Mouse (Mus musculus) hindbrain, embryonic 11.5 days (tissue): Measurements from ENCODE around the gene Atl2. TPM values are rescaled to one million over a fixed set of nuclear protein-coding genes. Genes with fewer than 3 reads are reported as not detected.

Source experiments
- ATAC-seq: fragments of 200-750 bp; cut with Nextera tagmentation; 2 replicates; pipeline ENCODE4 v1.8.0; 2017; ENCODE audit warnings: mild to moderate bottlenecking, moderate TSS enrichment, moderate library complexity; ENCODE audit not compliant: low FRiP score
- DNase-seq: peaks from one replicate; pipeline ENCODE4 v3.0.0-alpha.2; 2015; ENCODE audit warnings: low spot score
- H3K27ac ChIP-seq: fragments of 300-500 bp; sonication (generic); 2 replicates; pipeline ENCODE4 v1.5.1; 2014; ENCODE audit warnings: mild to moderate bottlenecking, low read depth, low read length
- H3K27me3 ChIP-seq: fragments of 300-500 bp; sonication (generic); 2 replicates; pipeline ENCODE4 v1.6.1; 2014; ENCODE audit warnings: mild to moderate bottlenecking, low read length, moderate library complexity, mixed read lengths; ENCODE audit not compliant: control insufficient read depth, insufficient read depth
- H3K36me3 ChIP-seq: fragments of 300-500 bp; sonication (generic); 2 replicates; pipeline ENCODE4 v1.6.1; 2014; ENCODE audit warnings: mild to moderate bottlenecking, low read length, moderate library complexity, mixed read lengths; ENCODE audit not compliant: control insufficient read depth, insufficient read depth
- H3K4me1 ChIP-seq: fragments of 300-500 bp; sonication (generic); replicated peaks from 2 replicates; pipeline ENCODE4 v1.6.1; 2014; ENCODE audit warnings: low read length, mixed read lengths; ENCODE audit not compliant: control insufficient read depth, insufficient read depth
- H3K4me2 ChIP-seq: fragments of 300-500 bp; sonication (generic); replicated peaks from 2 replicates; pipeline ENCODE4 v1.6.1; 2014; ENCODE audit warnings: mild to moderate bottlenecking, low read depth, low read length
- H3K4me3 ChIP-seq: fragments of 300-500 bp; sonication (generic); 2 replicates; pipeline ENCODE4 v1.5.1; 2014; ENCODE audit warnings: low read depth, low read length
- H3K9ac ChIP-seq: fragments of 300-500 bp; sonication (generic); 2 replicates; pipeline ENCODE4 v1.6.1; 2014; ENCODE audit warnings: low read depth, low read length
- H3K9me3 ChIP-seq: fragments of 300-500 bp; sonication (generic); 2 replicates; pipeline ENCODE4 v1.6.1; 2016; ENCODE audit warnings: low read length; ENCODE audit not compliant: control insufficient read depth
- WGBS: fragments of 180-500 bp; shearing (Covaris S2); extraction: QIAGEN DNeasy Blood & Tissue Kit; methylation state at CpG from one replicate; pipeline ENCODE4 v1.1.7; 2014; 5-methylcytosine and 5-hydroxymethylcytosine counted together
- polyA plus RNA-seq: library from polyadenylated mRNA; unstranded; fragments of >200 nt; fragmentation: Nextera tagmentation; extraction: Ambion mirVana; gene quantifications from 2 replicates; pipeline ENCODE4 v1.2.1, GENCODE M21; 2014

Atl2 gene
- polyA plus RNA-seq, 1 experiment from 2014 or later = 41.3 TPM

DNA sequence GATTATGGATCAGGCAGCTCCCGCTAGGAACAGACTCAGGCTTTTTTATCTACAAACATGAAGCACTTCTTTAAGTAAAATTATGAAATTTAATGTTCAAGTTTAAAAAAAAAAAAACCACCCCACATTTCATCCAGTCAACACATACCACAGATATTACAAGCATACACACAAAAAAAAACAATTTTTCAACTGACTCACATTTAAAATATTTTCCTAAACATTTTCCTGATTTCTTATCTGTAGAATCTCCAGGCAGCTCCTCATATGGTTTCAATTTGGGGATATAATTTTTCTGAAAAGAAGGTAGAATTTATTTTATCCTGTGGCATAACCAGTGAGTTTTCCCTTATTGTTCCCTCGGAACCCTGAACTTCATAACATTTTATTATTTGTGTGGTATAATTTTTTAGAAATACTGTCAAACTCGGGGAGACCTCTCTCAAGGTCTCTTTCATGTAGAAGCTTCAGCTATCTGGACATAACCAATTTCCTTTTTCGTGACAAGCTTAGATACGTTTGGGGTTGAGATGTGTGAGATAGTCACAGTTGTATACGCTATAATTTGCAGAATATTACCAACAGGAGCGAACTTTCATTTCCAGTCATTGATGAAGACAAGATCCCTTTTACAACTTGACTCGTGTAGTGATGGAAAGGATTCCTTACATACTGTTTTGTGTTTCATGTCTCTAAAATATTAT is 11.0 kb upstream of the Atl2 start:
- Histone ChIP-seq H3K4me1 (no peaks in the 10 kb centered on the region), H3K9ac (no peak overlapping the region), H3K36me3 (no peaks in the 10 kb centered on the region), H3K4me3 (no peak overlapping the region), H3K27me3 (no peaks in the 10 kb centered on the region), H3K27ac (no peak overlapping the region), H3K9me3 (no peaks in the 10 kb centered on the region), H3K4me2 (no peak overlapping the region)
- WGBS = 86% methylated on average over 8 of the region's 8 CpGs
- no peak for DNase-seq
- ATAC-seq = no peak

GRCm38 (mm10) chr17:79904593-79904992 is 8.7 kb upstream of the Atl2 start:
- H3K4me3 ChIP-seq = no peak overlapping the region
- H3K27me3 ChIP-seq = no peaks in the 10 kb centered on the region
- no peak overlapping the region for H3K4me2 ChIP-seq
- H3K9ac ChIP-seq = no peak overlapping the region
- no peak for ATAC-seq
- H3K36me3 ChIP-seq = no peaks in the 10 kb centered on the region
- no peaks in the 10 kb centered on the region for H3K4me1 ChIP-seq
- no peaks in the 10 kb centered on the region for H3K9me3 ChIP-seq
- no peak overlapping the region for H3K27ac ChIP-seq
- WGBS = 91% methylated on average over 4 of the region's 4 CpGs
- DNase-seq = no peak

- 66% methylated on average over 6 of the region's 6 CpGs for WGBS
- H3K9me3 ChIP-seq = no peaks in the 10 kb centered on the region
- ATAC-seq (no peak), DNase-seq (no peak)
- no peak overlapping the region for H3K4me3 ChIP-seq
- no peaks in the 10 kb centered on the region for H3K4me1 ChIP-seq
- no peaks in the 10 kb centered on the region for H3K36me3 ChIP-seq
- H3K27ac ChIP-seq = no peak overlapping the region
- H3K27me3 ChIP-seq = no peaks in the 10 kb centered on the region; the same call in 1 of the 2 replicates
- no peak overlapping the region for H3K9ac ChIP-seq
- no peak overlapping the region for H3K4me2 ChIP-seq
Measured at GRCm38 (mm10) chr17:79901207-79901606, 5.3 kb upstream of the Atl2 start.

GRCm38 (mm10) chr17:79898156-79898746 is 2.3 kb upstream of the Atl2 start:
- Histone ChIP-seq H3K4me3 (no peak overlapping the region), H3K4me1 (no peaks in the 10 kb centered on the region; the same call in 1 of the 2 replicates), H3K9ac (no peak overlapping the region), H3K27me3 (no peaks in the 10 kb centered on the region; the same call in 1 of the 2 replicates), H3K4me2 (no peak overlapping the region), H3K36me3 (no peaks in the 10 kb centered on the region), H3K9me3 (no peaks in the 10 kb centered on the region), H3K27ac (no peak overlapping the region)
- ATAC-seq = no peak
- DNase-seq = no peak
- 86% methylated on average over 6 of the region's 6 CpGs for WGBS

DNA sequence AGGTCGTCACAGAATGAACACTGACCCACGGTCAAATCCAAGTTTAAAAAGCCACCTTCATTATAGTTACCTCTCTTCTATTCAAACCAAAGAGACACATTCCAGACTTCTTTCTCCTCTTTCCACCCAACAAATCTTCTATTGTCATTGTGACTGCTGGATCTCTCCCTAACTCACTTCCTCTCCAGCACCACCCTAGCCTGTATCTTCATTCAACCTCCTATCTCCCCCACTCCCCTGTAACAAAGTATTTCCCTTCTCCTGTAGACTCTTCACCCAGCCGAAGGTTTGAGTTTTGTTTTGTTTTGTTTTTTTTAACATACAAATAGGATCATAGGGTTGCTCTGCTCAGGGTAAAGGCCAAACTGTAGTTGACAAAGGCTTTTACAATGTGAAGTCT is 1.7 kb upstream of the Atl2 start:
- Histone ChIP-seq H3K9ac (no peak overlapping the region), H3K4me1 (no peaks in the 10 kb centered on the region; the same call in 1 of the 2 replicates), H3K36me3 (no peaks in the 10 kb centered on the region), H3K9me3 (no peaks in the 10 kb centered on the region), H3K27ac (no peak overlapping the region), H3K4me2 (no peak overlapping the region), H3K27me3 (no peaks in the 10 kb centered on the region; the same call in 1 of the 2 replicates), H3K4me3 (no peak overlapping the region)
- DNase-seq (no peak), ATAC-seq (no peak)
- 83% methylated on average over 3 of the region's 3 CpGs for WGBS

GRCm38 (mm10) chr17:79894971-79895882 is 696 bp downstream of the Atl2 start:
- WGBS = 0% methylated on average over 64 of the region's 100 CpGs
- ATAC-seq = peak; percentile 85
- H3K9me3 ChIP-seq = no peaks in the 10 kb centered on the region

GRCm38 (mm10) chr17:79894054-79894453 is 1.9 kb downstream of the Atl2 start:
- Histone ChIP-seq H3K4me3 (no peak overlapping the region; the same call in 1 of the 2 replicates), H3K9ac (no peak overlapping the region), H3K36me3 (no peaks in the 10 kb centered on the region), H3K9me3 (no peaks in the 10 kb centered on the region), H3K27ac (no peak overlapping the region), H3K27me3 (no peaks in the 10 kb centered on the region; the same call in 1 of the 2 replicates), H3K4me2 (peak overlapping the region; percentile 9; the same call in 1 of the 2 replicates), H3K4me1 (peaks cover 2% of the 10 kb centered on the region; the same call in 1 of the 2 replicates)
- no peak for ATAC-seq
- WGBS = 74% methylated on average over 4 of the region's 4 CpGs
- DNase-seq = no peak

More at GRCm38 (mm10) chr17:79894971-79895882, 696 bp downstream of the Atl2 start:
- peak; percentile 68 for DNase-seq
- Histone ChIP-seq H3K9ac (peak overlapping the region; percentile 92), H3K27ac (peak overlapping the region; percentile 91), H3K4me2 (peak overlapping the region; percentile 82), H3K4me3 (peak overlapping the region; percentile 81), H3K36me3 (no peaks in the 10 kb centered on the region), H3K4me1 (peaks cover 2% of the 10 kb centered on the region; the same call in 1 of the 2 replicates), H3K27me3 (no peaks in the 10 kb centered on the region; the same call in 1 of the 2 replicates)

DNA sequence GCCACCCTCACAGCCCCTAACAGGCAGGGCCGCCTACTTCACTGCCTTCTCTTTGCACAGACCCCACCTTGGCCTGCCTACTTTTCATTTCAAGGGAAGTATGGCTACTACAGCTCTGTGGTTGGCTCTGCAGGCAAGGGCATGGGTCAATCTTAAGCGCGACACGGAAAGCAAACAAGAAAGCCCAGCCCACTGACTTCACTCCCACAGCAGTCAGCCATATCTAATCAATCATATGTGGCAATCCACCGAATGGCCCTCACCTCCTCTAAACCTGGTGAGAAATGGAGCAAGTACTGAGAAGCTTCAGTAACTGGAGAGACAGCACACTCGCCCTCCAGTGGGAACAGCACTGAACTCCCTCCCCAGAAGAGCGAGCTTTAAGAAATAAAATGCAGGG is 4.0 kb downstream of the Atl2 start:
- DNase-seq = no peak
- Histone ChIP-seq H3K4me3 (no peak overlapping the region), H3K9ac (no peak overlapping the region), H3K4me2 (no peak overlapping the region), H3K9me3 (no peaks in the 10 kb centered on the region), H3K27ac (no peak overlapping the region), H3K36me3 (no peaks in the 10 kb centered on the region), H3K4me1 (peaks cover 2% of the 10 kb centered on the region; the same call in 1 of the 2 replicates), H3K27me3 (no peaks in the 10 kb centered on the region)
- ATAC-seq = no peak
- WGBS = 27% methylated on average over 7 of the region's 7 CpGs
